Mouse (Mus musculus): ENCODE results near the gene Axin1. TPM values are rescaled to one million over a fixed set of nuclear protein-coding genes. Genes with fewer than 3 reads are reported as not detected.

Axin1 gene
- polyA plus RNA-seq, 1 experiment from 2014 or later, result 12.7 TPM

GRCm38 (mm10) chr17:26212681-26213080 is 74.2 kb downstream of the Axin1 start:
- 90% methylated on average over 11 of the region's 11 CpGs for WGBS
- H3K27me3 ChIP-seq (ENCODE audit: control insufficient read depth, insufficient read depth, low read length), result no peaks in the 10 kb centered on the region
- H3K4me2 ChIP-seq, result no peak overlapping the region
- no peaks in the 10 kb centered on the region for H3K4me1 ChIP-seq (ENCODE audit: control insufficient read depth, insufficient read depth, low read length)
- H3K36me3 ChIP-seq (ENCODE audit: control insufficient read depth, insufficient read depth, low read length), result no peaks in the 10 kb centered on the region
- H3K9ac ChIP-seq (ENCODE audit: low read length), result no peak overlapping the region
- no peak overlapping the region for H3K27ac ChIP-seq (ENCODE audit: low read depth, low read length)
- ATAC-seq (ENCODE audit: low FRiP score), result no peak
- no peak for DNase-seq (ENCODE audit: low spot score, missing footprints)
- H3K9me3 ChIP-seq (ENCODE audit: control insufficient read depth, low read length), result no peaks in the 10 kb centered on the region
- H3K4me3 ChIP-seq (ENCODE audit: low read depth, low read length), result no peak overlapping the region

DNA sequence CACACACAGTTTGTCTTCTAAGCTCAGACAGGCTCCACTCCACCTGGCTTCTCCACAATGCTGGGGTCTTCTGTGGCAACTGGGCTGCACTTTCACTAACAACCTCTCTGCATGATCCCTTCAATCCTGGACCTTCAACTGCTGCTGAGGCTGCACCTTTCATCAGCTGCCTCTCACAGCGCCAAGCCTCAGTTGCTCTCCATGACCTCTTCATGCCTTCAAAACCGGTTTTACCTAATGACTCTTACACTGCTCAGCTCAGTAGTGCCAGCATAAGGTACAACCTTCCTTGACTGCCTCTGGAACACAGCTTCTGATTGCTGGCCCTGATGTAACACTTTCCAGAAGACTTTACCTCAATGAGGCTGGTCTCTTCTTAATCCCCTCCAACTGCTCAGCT is 83.0 kb downstream of the Axin1 start:
- 73% methylated on average over 2 of the region's 2 CpGs for WGBS
- H3K4me2 ChIP-seq, result no peak overlapping the region
- no peak for ATAC-seq (ENCODE audit: low FRiP score)

GRCm38 (mm10) chr17:26225150-26225549 is 86.7 kb downstream of the Axin1 start:
- DNase-seq (ENCODE audit: low spot score, missing footprints), result no peak
- ATAC-seq (ENCODE audit: low FRiP score), result no peak
- no peak overlapping the region for H3K4me3 ChIP-seq (ENCODE audit: low read depth, low read length)
- H3K9me3 ChIP-seq (ENCODE audit: control insufficient read depth, low read length), result no peaks in the 10 kb centered on the region
- no peak overlapping the region for H3K27ac ChIP-seq (ENCODE audit: low read depth, low read length)
- H3K4me1 ChIP-seq (ENCODE audit: control insufficient read depth, insufficient read depth, low read length), result no peaks in the 10 kb centered on the region
- no peak overlapping the region for H3K4me2 ChIP-seq
- WGBS, result 88% methylated on average over 12 of the region's 12 CpGs
- no peak overlapping the region for H3K9ac ChIP-seq (ENCODE audit: low read length)
- no peaks in the 10 kb centered on the region for H3K36me3 ChIP-seq (ENCODE audit: control insufficient read depth, insufficient read depth, low read length)
- H3K27me3 ChIP-seq (ENCODE audit: control insufficient read depth, insufficient read depth, low read length), result no peaks in the 10 kb centered on the region

More for the DNA sequence above, 83.0 kb downstream of the Axin1 start:
- Histone ChIP-seq H3K4me1 (ENCODE audit: control insufficient read depth, insufficient read depth, low read length) (no peaks in the 10 kb centered on the region), H3K9me3 (ENCODE audit: control insufficient read depth, low read length) (no peaks in the 10 kb centered on the region), H3K27me3 (ENCODE audit: control insufficient read depth, insufficient read depth, low read length) (no peaks in the 10 kb centered on the region), H3K36me3 (ENCODE audit: control insufficient read depth, insufficient read depth, low read length) (no peaks in the 10 kb centered on the region), H3K9ac (ENCODE audit: low read length) (no peak overlapping the region), H3K27ac (ENCODE audit: low read depth, low read length) (no peak overlapping the region), H3K4me3 (ENCODE audit: low read depth, low read length) (no peak overlapping the region)
- no peak for DNase-seq (ENCODE audit: low spot score, missing footprints)

DNA sequence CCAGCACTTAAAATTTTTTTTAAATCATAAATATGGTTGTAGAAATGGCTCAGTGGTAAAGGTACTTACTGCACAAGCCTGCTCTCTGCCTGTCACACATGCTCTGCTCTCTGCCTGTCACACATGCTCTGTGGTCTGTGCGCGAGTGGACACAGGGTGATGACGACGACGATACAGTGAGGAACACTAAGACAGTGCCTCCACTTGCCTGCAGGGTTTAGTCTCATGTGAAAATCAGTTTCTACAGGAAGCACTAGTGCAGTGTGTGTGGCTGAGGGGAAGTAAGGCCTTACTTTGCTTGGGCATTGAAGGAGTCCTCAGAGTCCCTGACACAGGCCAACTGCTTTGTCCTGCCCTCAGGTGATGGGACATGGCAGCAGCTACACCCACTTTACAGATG is 91.3 kb downstream of the Axin1 start:
- whole genome bisulfite sequencing, result 97% methylated on average over 5 of the region's 5 CpGs
- no peak overlapping the region for H3K9ac ChIP-seq (ENCODE audit: low read length)
- H3K27me3 ChIP-seq (ENCODE audit: control insufficient read depth, insufficient read depth, low read length), result no peaks in the 10 kb centered on the region
- no peak overlapping the region for H3K4me2 ChIP-seq
- no peaks in the 10 kb centered on the region for H3K4me1 ChIP-seq (ENCODE audit: control insufficient read depth, insufficient read depth, low read length)
- H3K4me3 ChIP-seq (ENCODE audit: low read depth, low read length), result no peak overlapping the region
- H3K27ac ChIP-seq (ENCODE audit: low read depth, low read length), result no peak overlapping the region
- no peaks in the 10 kb centered on the region for H3K9me3 ChIP-seq (ENCODE audit: control insufficient read depth, low read length)
- no peaks in the 10 kb centered on the region for H3K36me3 ChIP-seq (ENCODE audit: control insufficient read depth, insufficient read depth, low read length)
- no peak for DNase-seq (ENCODE audit: low spot score, missing footprints)
- ATAC-seq (ENCODE audit: low FRiP score), result no peak

DNA sequence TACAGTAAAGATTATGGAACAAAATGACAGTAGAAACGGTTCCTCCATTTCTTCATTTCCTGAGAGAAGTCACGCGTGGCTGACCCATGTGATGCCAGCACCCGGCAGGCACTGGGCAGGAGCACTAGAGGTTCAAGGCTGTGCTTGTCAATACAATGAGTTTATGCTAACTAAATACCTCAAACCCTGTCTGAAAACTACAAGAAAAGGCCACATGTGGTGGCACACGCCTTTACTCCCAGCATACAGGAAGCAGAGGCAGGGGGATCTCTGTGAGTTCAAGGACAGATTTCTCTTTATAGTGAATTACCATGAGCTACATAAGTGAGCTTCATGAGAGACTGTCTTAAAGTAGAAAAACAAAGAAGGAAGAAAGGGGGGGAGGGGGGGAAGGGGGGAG is 92.7 kb downstream of the Axin1 start:
- ATAC-seq (ENCODE audit: low FRiP score), result no peak
- Histone ChIP-seq H3K4me3 (ENCODE audit: low read depth, low read length) (no peak overlapping the region), H3K27ac (ENCODE audit: low read depth, low read length) (no peak overlapping the region), H3K4me1 (ENCODE audit: control insufficient read depth, insufficient read depth, low read length) (no peaks in the 10 kb centered on the region), H3K36me3 (ENCODE audit: control insufficient read depth, insufficient read depth, low read length) (no peaks in the 10 kb centered on the region), H3K9ac (ENCODE audit: low read length) (no peak overlapping the region), H3K9me3 (ENCODE audit: control insufficient read depth, low read length) (no peaks in the 10 kb centered on the region), H3K27me3 (ENCODE audit: control insufficient read depth, insufficient read depth, low read length) (no peaks in the 10 kb centered on the region), H3K4me2 (no peak overlapping the region)
- 89% methylated on average over 5 of the region's 5 CpGs for WGBS
- no peak for DNase-seq (ENCODE audit: low spot score, missing footprints)

- ATAC-seq (ENCODE audit: low FRiP score), result no peak
- Histone ChIP-seq H3K9ac (ENCODE audit: low read length) (no peak overlapping the region), H3K9me3 (ENCODE audit: control insufficient read depth, low read length) (no peaks in the 10 kb centered on the region), H3K27ac (ENCODE audit: low read depth, low read length) (no peak overlapping the region), H3K4me3 (ENCODE audit: low read depth, low read length) (no peak overlapping the region), H3K27me3 (ENCODE audit: control insufficient read depth, insufficient read depth, low read length) (no peaks in the 10 kb centered on the region), H3K4me1 (ENCODE audit: control insufficient read depth, insufficient read depth, low read length) (no peaks in the 10 kb centered on the region), H3K36me3 (ENCODE audit: control insufficient read depth, insufficient read depth, low read length) (no peaks in the 10 kb centered on the region), H3K4me2 (no peak overlapping the region)
- DNase-seq (ENCODE audit: low spot score, missing footprints), result no peak
- 74% methylated on average over 8 of the region's 8 CpGs for WGBS
These were observed 94.4 kb downstream of the Axin1 start for GRCm38 (mm10) chr17:26232863-26233262.

DNA sequence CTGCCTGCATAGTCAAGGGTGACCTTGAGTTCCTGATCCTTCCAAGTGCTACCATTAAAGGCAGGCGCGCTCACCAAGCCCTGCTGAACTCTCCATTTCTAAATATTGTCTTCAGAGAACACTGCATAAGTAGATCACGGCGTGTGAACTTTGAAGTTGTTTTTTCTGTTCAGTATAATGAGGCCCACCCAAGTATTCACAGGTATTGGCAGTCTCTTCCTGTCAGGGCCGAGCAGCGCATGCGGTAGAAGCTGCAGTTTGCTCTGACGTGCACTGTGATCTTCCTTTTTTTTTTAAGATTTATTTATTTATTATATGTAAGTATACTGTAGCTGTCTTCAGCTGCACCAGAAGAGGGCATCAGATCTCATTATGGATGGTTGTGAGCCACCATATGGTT is 95.9 kb downstream of the Axin1 start:
- ATAC-seq (ENCODE audit: low FRiP score), result no peak
- H3K27ac ChIP-seq (ENCODE audit: low read depth, low read length), result no peak overlapping the region
- no peaks in the 10 kb centered on the region for H3K27me3 ChIP-seq (ENCODE audit: control insufficient read depth, insufficient read depth, low read length)
- 90% methylated on average over 8 of the region's 8 CpGs for WGBS
- no peak overlapping the region for H3K4me2 ChIP-seq
- no peaks in the 10 kb centered on the region for H3K4me1 ChIP-seq (ENCODE audit: control insufficient read depth, insufficient read depth, low read length)
- DNase-seq (ENCODE audit: low spot score, missing footprints), result no peak
- H3K36me3 ChIP-seq (ENCODE audit: control insufficient read depth, insufficient read depth, low read length), result no peaks in the 10 kb centered on the region
- H3K9ac ChIP-seq (ENCODE audit: low read length), result no peak overlapping the region
- H3K4me3 ChIP-seq (ENCODE audit: low read depth, low read length), result no peak overlapping the region
- no peaks in the 10 kb centered on the region for H3K9me3 ChIP-seq (ENCODE audit: control insufficient read depth, low read length)

GRCm38 (mm10) chr17:26235077-26235815 is 96.8 kb downstream of the Axin1 start:
- H3K36me3 ChIP-seq (ENCODE audit: control insufficient read depth, insufficient read depth, low read length), result no peaks in the 10 kb centered on the region
- no peaks in the 10 kb centered on the region for H3K4me1 ChIP-seq (ENCODE audit: control insufficient read depth, insufficient read depth, low read length)
- DNase-seq (ENCODE audit: low spot score, missing footprints), result no peak
- no peak overlapping the region for H3K9ac ChIP-seq (ENCODE audit: low read length)
- H3K27ac ChIP-seq (ENCODE audit: low read depth, low read length), result no peak overlapping the region
- no peaks in the 10 kb centered on the region for H3K9me3 ChIP-seq (ENCODE audit: control insufficient read depth, low read length)
- 78% methylated on average over 13 of the region's 13 CpGs for WGBS
- no peak overlapping the region for H3K4me2 ChIP-seq
- H3K4me3 ChIP-seq (ENCODE audit: low read depth, low read length), result no peak overlapping the region
- no peaks in the 10 kb centered on the region for H3K27me3 ChIP-seq (ENCODE audit: control insufficient read depth, insufficient read depth, low read length)
- ATAC-seq (ENCODE audit: low FRiP score), result no peak

DNA sequence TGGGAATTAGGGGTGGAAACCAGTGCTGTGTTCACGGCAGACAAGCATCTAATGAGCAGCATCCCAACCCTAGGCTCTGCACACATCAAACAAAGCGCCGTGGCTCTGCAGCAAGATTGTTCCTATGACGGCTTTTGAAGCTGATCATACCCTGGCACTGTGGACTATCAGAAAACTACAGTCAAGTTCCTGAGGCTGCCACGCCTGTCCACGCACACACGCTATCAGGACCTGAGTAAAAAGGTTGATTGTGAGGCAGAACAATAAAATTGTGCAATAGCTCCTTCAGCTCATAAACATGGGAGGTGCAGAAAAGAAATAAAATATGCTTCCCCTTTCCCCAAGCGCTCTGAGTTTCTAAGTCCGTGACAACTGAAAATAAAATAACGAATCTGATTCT is 99.2 kb downstream of the Axin1 start:
- ATAC-seq (ENCODE audit: low FRiP score), result no peak
- WGBS, result 87% methylated on average over 10 of the region's 10 CpGs
- Histone ChIP-seq H3K36me3 (ENCODE audit: control insufficient read depth, insufficient read depth, low read length) (no peaks in the 10 kb centered on the region), H3K4me2 (no peak overlapping the region), H3K9me3 (ENCODE audit: control insufficient read depth, low read length) (no peaks in the 10 kb centered on the region), H3K4me3 (ENCODE audit: low read depth, low read length) (no peak overlapping the region), H3K9ac (ENCODE audit: low read length) (no peak overlapping the region), H3K27ac (ENCODE audit: low read depth, low read length) (no peak overlapping the region), H3K27me3 (ENCODE audit: control insufficient read depth, insufficient read depth, low read length) (no peaks in the 10 kb centered on the region), H3K4me1 (ENCODE audit: control insufficient read depth, insufficient read depth, low read length) (no peaks in the 10 kb centered on the region)
- no peak for DNase-seq (ENCODE audit: low spot score, missing footprints)

Measured in midbrain, embryonic 11.5 days (tissue).